Mouse (Mus musculus): ENCODE data around the gene Unk. TPM values are rescaled to one million over a fixed set of nuclear protein-coding genes. Genes with fewer than 3 reads are reported as not detected.
A peak's percentile ranks its signal among the peaks of the same experiment; 100 is the strongest.

Gene Unk
- total and polyA plus RNA-seq, 3 experiments = 21.7 to 42.3 TPM; not detected in 1

- TF ChIP-seq EP300 (IDR thresholded peaks at IDR 0.05; ENCODE audit: low read depth in 1 of 2, low read length in 2 of 2) = no peak
Measured at GRCm38 (mm10) chr11:116043286-116043685, 13.2 kb downstream of the Unk start (continued).

GRCm38 (mm10) chr11:116045173-116045572 is 15.1 kb downstream of the Unk start:
- TF ChIP-seq RAD21 (IDR thresholded peaks at IDR 0.05; ENCODE audit: low read depth, low read length) (no peak), ZKSCAN1 (IDR thresholded peaks at IDR 0.05; ENCODE audit: low read depth, low read length) (peak; percentile 86)
- peaks cover 0 to 31% of the 10 kb centered on the region in 2 experiments; a peak in 2 of 4 replicates for H3K36me3 ChIP-seq (ENCODE audit: control insufficient read depth in 1 of 2, insufficient read depth in 2 of 2, low read length in 2 of 2)

GRCm38 (mm10) chr11:116049610-116050009 is 19.5 kb downstream of the Unk start:
- no peaks in the 10 kb centered on the region for H3K27me3 ChIP-seq (ENCODE audit: control insufficient read depth in 1 of 2, insufficient read depth in 2 of 2, low read length in 2 of 2)
- no peak overlapping the region for H3K4me3 ChIP-seq (ENCODE audit: control insufficient read depth in 1 of 2, insufficient read depth in 1 of 2, low read depth in 2 of 2, low read length in 2 of 2)
- DNase-seq (ENCODE audit: low read depth, low spot score) = no peak
- H3K79me2 ChIP-seq (ENCODE audit: control insufficient read depth, insufficient read depth, low read length, poor library complexity) = no peaks in the 10 kb centered on the region
- H3K27ac ChIP-seq (ENCODE audit: control insufficient read depth, low read depth, low read length) = no peak overlapping the region
- H3K9ac ChIP-seq (ENCODE audit: control insufficient read depth, low read depth, low read length, poor library complexity, severe bottlenecking) = no peak overlapping the region
- H3K36me3 ChIP-seq (ENCODE audit: control insufficient read depth in 1 of 2, insufficient read depth in 2 of 2, low read length in 2 of 2) = peaks cover 8 to 15% of the 10 kb centered on the region in 2 experiments
- TF ChIP-seq GABPA (IDR thresholded peaks at IDR 0.05; ENCODE audit: low read depth, low read length) (no peak), USF1 (IDR thresholded peaks at IDR 0.05; ENCODE audit: low read depth, low read length) (no peak), CHD1 (IDR thresholded peaks at IDR 0.05; ENCODE audit: low read depth, low read length) (no peak), MAZ (IDR thresholded peaks at IDR 0.05; ENCODE audit: low read depth, low read length) (no peak), E2F4 (IDR thresholded peaks at IDR 0.05; ENCODE audit: borderline replicate concordance, low read depth, low read length) (no peak)
- H3K4me1 ChIP-seq (ENCODE audit: control insufficient read depth in 1 of 2, insufficient read depth in 2 of 2, low read length in 2 of 2) = peaks cover 4 to 17% of the 10 kb centered on the region in 2 experiments
- no peaks in the 10 kb centered on the region for H3K9me3 ChIP-seq (replicated peaks; ENCODE audit: insufficient read depth, low read length)

More at GRCm38 (mm10) chr11:116045173-116045572, 15.1 kb downstream of the Unk start:
- Histone ChIP-seq H3K4me3 (ENCODE audit: control insufficient read depth in 1 of 2, insufficient read depth in 1 of 2, low read depth in 2 of 2, low read length in 2 of 2) (no peak overlapping the region), H3K27me3 (ENCODE audit: control insufficient read depth in 1 of 2, insufficient read depth in 2 of 2, low read length in 2 of 2) (no peaks in the 10 kb centered on the region), H3K79me2 (ENCODE audit: control insufficient read depth, insufficient read depth, low read length, poor library complexity) (peaks cover 1% of the 10 kb centered on the region; the same call in 1 of the 2 replicates), H3K4me1 (ENCODE audit: control insufficient read depth in 1 of 2, insufficient read depth in 2 of 2, low read length in 2 of 2) (no peaks in the 10 kb centered on the region), H3K9me3 (replicated peaks; ENCODE audit: insufficient read depth, low read length) (no peaks in the 10 kb centered on the region), H3K27ac (ENCODE audit: control insufficient read depth, low read depth, low read length) (no peak overlapping the region), H3K9ac (ENCODE audit: control insufficient read depth, low read depth, low read length, poor library complexity, severe bottlenecking) (no peak overlapping the region)
- no peak for DNase-seq (ENCODE audit: low read depth, low spot score)

- no peak for DNase-seq (ENCODE audit: low read depth, low spot score)
- peaks cover 4 to 17% of the 10 kb centered on the region in 2 experiments for H3K4me1 ChIP-seq (ENCODE audit: control insufficient read depth in 1 of 2, insufficient read depth in 2 of 2, low read length in 2 of 2)
- H3K4me3 ChIP-seq (ENCODE audit: control insufficient read depth in 1 of 2, insufficient read depth in 1 of 2, low read depth in 2 of 2, low read length in 2 of 2) = no peak overlapping the region
- H3K79me2 ChIP-seq (ENCODE audit: control insufficient read depth, insufficient read depth, low read length, poor library complexity) = no peaks in the 10 kb centered on the region
- H3K36me3 ChIP-seq (ENCODE audit: control insufficient read depth in 1 of 2, insufficient read depth in 2 of 2, low read length in 2 of 2) = peaks cover 8 to 18% of the 10 kb centered on the region in 2 experiments
- H3K27me3 ChIP-seq (ENCODE audit: control insufficient read depth in 1 of 2, insufficient read depth in 2 of 2, low read length in 2 of 2) = no peaks in the 10 kb centered on the region
- no peak for TF ChIP-seq TBP (IDR thresholded peaks at IDR 0.05; ENCODE audit: low read depth, low read length)
- no peak for TF ChIP-seq POLR2AphosphoS5 (IDR thresholded peaks at IDR 0.05; ENCODE audit: borderline replicate concordance, low read depth, low read length)
- TF ChIP-seq USF1 (IDR thresholded peaks at IDR 0.05; ENCODE audit: low read depth, low read length) = no peak
- TF ChIP-seq ZKSCAN1 (IDR thresholded peaks at IDR 0.05; ENCODE audit: low read depth, low read length) = no peak
- no peak for TF ChIP-seq USF2 (IDR thresholded peaks at IDR 0.05; ENCODE audit: borderline replicate concordance in 1 of 2, insufficient read depth in 1 of 2, low read depth in 1 of 2, low read length in 2 of 2)
- TF ChIP-seq TCF12 (IDR thresholded peaks at IDR 0.05; ENCODE audit: low read depth, low read length) = no peak
- no peak for TF ChIP-seq EP300 (IDR thresholded peaks at IDR 0.05; ENCODE audit: low read depth in 1 of 2, low read length in 2 of 2)
- no peak for TF ChIP-seq MAFK (IDR thresholded peaks at IDR 0.05; ENCODE audit: borderline replicate concordance, low read depth, low read length)
- no peak for TF ChIP-seq MYC (IDR thresholded peaks at IDR 0.05; ENCODE audit: low read depth, low read length)
- TF ChIP-seq ZNF384 (IDR thresholded peaks at IDR 0.05; ENCODE audit: low read depth, low read length) = no peak
- TF ChIP-seq GATA1 (IDR thresholded peaks at IDR 0.05; ENCODE audit: low read depth, low read length) = no peak
- TF ChIP-seq MAZ (IDR thresholded peaks at IDR 0.05; ENCODE audit: low read depth, low read length) = no peak
- TF ChIP-seq UBTF (IDR thresholded peaks at IDR 0.05; ENCODE audit: borderline replicate concordance, insufficient read depth, low read depth, low read length) = no peak
- no peak overlapping the region for H3K27ac ChIP-seq (ENCODE audit: control insufficient read depth, low read depth, low read length)
- H3K9me3 ChIP-seq (replicated peaks; ENCODE audit: insufficient read depth, low read length) = no peaks in the 10 kb centered on the region
- H3K9ac ChIP-seq (ENCODE audit: control insufficient read depth, low read depth, low read length, poor library complexity, severe bottlenecking) = no peak overlapping the region
Measured at GRCm38 (mm10) chr11:116050196-116050595, 20.1 kb downstream of the Unk start.

Measured in MEL (cell line).